Mouse (Mus musculus) heart, postnatal 10 days (tissue): ENCODE data around the gene Dlec1. TPM values are rescaled to one million over a fixed set of nuclear protein-coding genes. Genes with fewer than 3 reads are reported as not detected.

Experiments
- DNase-seq, 2 experiments: peaks; one replicate each; pipeline ENCODE4 v3.0.0; 2021
- intact Hi-C: fragments of 180-260 bp; cut with DNase I; formaldehyde crosslinking; loops from one replicate; pipeline ENCODE4 v1.15.1; 2025
- total RNA-seq, 2 experiments: library from RNA; stranded (reverse); gene quantifications; 2 replicates each; pipeline ENCODE4 v1.2.3; 2021

The Dlec1 gene
- under 1 TPM in 1 of 2 experiments, not detected in 1; 0.07 TPM for total RNA-seq

GRCm38 (mm10) chr9:119101992-119102782 is at the start of gene Dlec1:
TSS of gene Dlec1 (plus strand) at chr9:119102478.
- intact Hi-C loops = no loop called here
- peak; percentile 77 to 81 for DNase-seq

- intact Hi-C loops = no loop called here
- DNase-seq = no peak
These were observed 48.2 kb upstream of the Dlec1 start for GRCm38 (mm10) chr9:119053964-119054576.

GRCm38 (mm10) chr9:119055336-119055735 is 46.9 kb upstream of the Dlec1 start:
- DNase-seq = no peak
- intact Hi-C loops = no loop called here

GRCm38 (mm10) chr9:119058245-119058644 is 44.0 kb upstream of the Dlec1 start:
- intact Hi-C loops = no loop called here

GRCm38 (mm10) chr9:119060701-119061100 is 41.6 kb upstream of the Dlec1 start:
- DNase-seq = no peak
- intact Hi-C loops = no loop called here

More at GRCm38 (mm10) chr9:119058245-119058644, 44.0 kb upstream of the Dlec1 start:
- no peak for DNase-seq

- DNase-seq = no peak
- intact Hi-C loops = no loop called here
These were observed 39.1 kb upstream of the Dlec1 start for GRCm38 (mm10) chr9:119063036-119063644.

- intact Hi-C loops = no loop called here
- no peak for DNase-seq
These were observed 38.0 kb upstream of the Dlec1 start for GRCm38 (mm10) chr9:119064296-119064695.

- intact Hi-C loops = loop anchor here (1.0 to 5.0 kb wide), 3 partner anchors 31 to 480 kb away; no protein-coding TSS in a partner anchor
- peak; percentile 82 to 89 for DNase-seq
These were observed 34.7 kb upstream of the Dlec1 start for GRCm38 (mm10) chr9:119067601-119068000.

- no peak for DNase-seq
- intact Hi-C loops = loop anchor here (5.0 kb wide), 1 partner anchor 481 kb away; no protein-coding TSS in a partner anchor
These were observed 34.0 kb upstream of the Dlec1 start for GRCm38 (mm10) chr9:119068266-119068665.

- intact Hi-C loops = no loop called here
- no peak for DNase-seq
These were observed 32.0 kb upstream of the Dlec1 start for GRCm38 (mm10) chr9:119070173-119070825.

GRCm38 (mm10) chr9:119071786-119072185 is 30.5 kb upstream of the Dlec1 start:
- DNase-seq = no peak
- intact Hi-C loops = no loop called here

GRCm38 (mm10) chr9:119073184-119073895 is 28.9 kb upstream of the Dlec1 start:
- intact Hi-C loops = no loop called here
- peak; percentile 42 to 66 for DNase-seq

- intact Hi-C loops = no loop called here
- DNase-seq = no peak
These were observed 26.6 kb upstream of the Dlec1 start for GRCm38 (mm10) chr9:119075685-119076084.

GRCm38 (mm10) chr9:119080040-119080675 is 22.1 kb upstream of the Dlec1 start:
- DNase-seq = no peak
- intact Hi-C loops = no loop called here

- intact Hi-C loops = no loop called here
- DNase-seq = no peak
These were observed 20.2 kb upstream of the Dlec1 start for GRCm38 (mm10) chr9:119082039-119082438.

GRCm38 (mm10) chr9:119082656-119083430 is 19.4 kb upstream of the Dlec1 start:
- DNase-seq = no peak
- intact Hi-C loops = no loop called here

- intact Hi-C loops = no loop called here
- DNase-seq = no peak
These were observed 18.3 kb upstream of the Dlec1 start for GRCm38 (mm10) chr9:119083966-119084365.

- DNase-seq = no peak
- intact Hi-C loops = no loop called here
These were observed 15.8 kb upstream of the Dlec1 start for GRCm38 (mm10) chr9:119086451-119086850.

GRCm38 (mm10) chr9:119087309-119087708 is 15.0 kb upstream of the Dlec1 start:
- intact Hi-C loops = no loop called here
- DNase-seq = no peak
